Mouse (Mus musculus): ENCODE results near the gene Ascl2. TPM values are rescaled to one million over a fixed set of nuclear protein-coding genes. Genes with fewer than 3 reads are reported as not detected.
A peak's percentile ranks its signal among the peaks of the same experiment; 100 is the strongest.

Ascl2 gene
- polyA plus RNA-seq (2014; fragmentation: Nextera tagmentation; extraction: Ambion mirVana) = 0.12 and 0.49 TPM in 2 replicates

DNA sequence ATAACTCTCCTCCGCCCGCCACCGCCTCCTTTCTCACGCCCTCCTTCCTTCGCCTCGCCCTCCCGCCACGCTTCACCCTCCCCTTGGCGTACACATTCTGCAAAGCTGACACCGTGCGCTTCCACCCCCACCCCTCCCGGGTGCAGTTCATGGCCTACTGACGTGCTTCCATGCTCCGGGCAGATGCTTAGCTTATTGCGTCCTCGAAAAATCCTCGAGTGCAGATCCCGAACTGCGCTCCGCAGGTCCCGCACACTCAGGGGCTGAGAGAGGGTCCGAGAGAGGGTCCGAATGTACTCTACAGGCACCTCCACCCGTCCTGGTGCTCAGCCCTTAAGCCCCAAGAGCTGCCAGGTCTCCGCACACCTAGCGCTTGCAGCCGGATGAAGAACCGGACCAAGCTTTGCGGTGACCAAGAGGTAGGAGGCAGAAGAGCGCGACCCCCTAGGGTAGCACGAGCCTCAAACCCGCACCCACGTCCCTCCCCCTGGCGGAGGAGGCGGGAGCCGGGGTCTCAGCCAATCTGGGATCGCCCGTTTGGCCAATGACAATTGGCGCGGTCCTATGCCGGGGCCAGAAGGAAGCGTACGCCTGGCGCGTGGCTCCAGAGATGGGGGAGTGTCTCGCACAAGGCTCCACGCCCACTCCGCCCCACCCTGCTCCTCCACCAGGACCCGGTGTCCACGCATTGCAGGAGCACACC is at the start of gene Ascl2:
Gene Ascl2, minus strand, starts transcription at position 456 of the 703 bp plus-strand sequence.
- DNase-seq (ENCODE audit: low spot score) (peak; percentile 75), ATAC-seq (replicated peaks; ENCODE audit: low FRiP score) (peak; percentile 53)
- Histone ChIP-seq H3K36me3 (ENCODE audit: control insufficient read depth, insufficient read depth, low read length) (no peaks in the 10 kb centered on the region), H3K27ac (ENCODE audit: low read depth, low read length) (no peak within 1 kb of the TSS), H3K4me2 (ENCODE audit: low read depth, low read length, severe bottlenecking) (peak within 1 kb of the TSS; percentile 50), H3K9ac (ENCODE audit: low read length) (no peak within 1 kb of the TSS), H3K4me1 (replicated peaks; ENCODE audit: control insufficient read depth, insufficient read depth, low read length) (peaks cover 7% of the 10 kb centered on the region; the same call in 1 of the 2 replicates), H3K27me3 (ENCODE audit: control insufficient read depth, insufficient read depth, low read length) (peaks cover 67% of the 10 kb centered on the region), H3K9me3 (ENCODE audit: control insufficient read depth, low read length) (no peaks in the 10 kb centered on the region), H3K4me3 (ENCODE audit: low read depth, low read length) (peak within 1 kb of the TSS; percentile 19)
- WGBS = 2% methylated on average over 51 of the region's 51 CpGs

GRCm38 (mm10) chr7:143017181-143017580 is 48.1 kb upstream of the Ascl2 start:
- Histone ChIP-seq H3K36me3 (ENCODE audit: control insufficient read depth, insufficient read depth, low read length) (no peaks in the 10 kb centered on the region), H3K9ac (ENCODE audit: low read length) (no peak overlapping the region), H3K27me3 (ENCODE audit: control insufficient read depth, insufficient read depth, low read length) (no peaks in the 10 kb centered on the region), H3K9me3 (ENCODE audit: control insufficient read depth, low read length) (no peaks in the 10 kb centered on the region), H3K27ac (ENCODE audit: low read depth, low read length) (no peak overlapping the region), H3K4me2 (ENCODE audit: low read depth, low read length, severe bottlenecking) (no peak overlapping the region), H3K4me3 (ENCODE audit: low read depth, low read length) (no peak overlapping the region), H3K4me1 (replicated peaks; ENCODE audit: control insufficient read depth, insufficient read depth, low read length) (no peaks in the 10 kb centered on the region)
- ATAC-seq (replicated peaks; ENCODE audit: low FRiP score) (no peak), DNase-seq (ENCODE audit: low spot score) (no peak)
- WGBS = 69% methylated on average over 4 of the region's 4 CpGs

- DNase-seq (ENCODE audit: low spot score) (no peak), ATAC-seq (replicated peaks; ENCODE audit: low FRiP score) (no peak)
- no peaks in the 10 kb centered on the region for H3K9me3 ChIP-seq (ENCODE audit: control insufficient read depth, low read length)
- H3K36me3 ChIP-seq (ENCODE audit: control insufficient read depth, insufficient read depth, low read length) = no peaks in the 10 kb centered on the region
- no peak overlapping the region for H3K4me3 ChIP-seq (ENCODE audit: low read depth, low read length)
- H3K4me1 ChIP-seq (replicated peaks; ENCODE audit: control insufficient read depth, insufficient read depth, low read length) = no peaks in the 10 kb centered on the region
- H3K9ac ChIP-seq (ENCODE audit: low read length) = no peak overlapping the region
- 56% methylated on average over 9 of the region's 9 CpGs for WGBS
- H3K27ac ChIP-seq (ENCODE audit: low read depth, low read length) = no peak overlapping the region
- H3K4me2 ChIP-seq (ENCODE audit: low read depth, low read length, severe bottlenecking) = no peak overlapping the region
- H3K27me3 ChIP-seq (ENCODE audit: control insufficient read depth, insufficient read depth, low read length) = no peaks in the 10 kb centered on the region
These were observed 47.5 kb upstream of the Ascl2 start for GRCm38 (mm10) chr7:143016424-143017142.

DNA sequence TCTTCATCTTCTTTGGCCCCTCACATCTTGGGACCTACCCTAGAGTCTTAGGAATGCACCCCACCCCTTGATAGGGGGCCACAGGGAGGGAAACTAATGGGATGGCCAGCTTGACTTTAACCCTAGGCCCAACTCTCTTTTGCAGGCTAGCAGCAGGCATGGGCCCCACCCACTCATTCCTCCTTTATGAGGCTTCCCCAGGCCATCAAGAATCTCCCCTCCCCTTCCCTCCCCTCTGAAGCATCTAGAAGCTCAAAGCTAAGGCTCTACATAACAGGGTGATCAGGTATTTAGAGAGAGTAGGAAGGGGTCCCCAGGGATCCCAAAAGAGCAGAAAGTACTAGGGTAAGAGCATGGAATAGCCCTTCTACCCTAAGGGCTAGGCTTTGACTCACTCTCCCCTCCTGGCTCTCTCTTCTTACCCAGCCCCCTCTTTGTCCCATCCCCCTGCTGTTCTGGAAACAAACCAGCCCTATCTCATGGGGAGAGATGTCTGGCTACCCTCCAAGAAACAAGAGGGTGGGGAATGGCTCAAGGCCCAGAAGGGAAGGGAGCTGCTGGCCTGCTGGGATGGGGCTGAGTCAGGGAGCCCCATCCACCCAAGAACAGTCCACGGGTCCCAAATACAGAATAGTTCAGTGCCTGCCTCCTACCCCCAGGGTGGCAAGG is 46.8 kb upstream of the Ascl2 start:
- no peak overlapping the region for H3K4me2 ChIP-seq (ENCODE audit: low read depth, low read length, severe bottlenecking)
- ATAC-seq (replicated peaks; ENCODE audit: low FRiP score) (no peak), DNase-seq (ENCODE audit: low spot score) (no peak)
- H3K36me3 ChIP-seq (ENCODE audit: control insufficient read depth, insufficient read depth, low read length) = no peaks in the 10 kb centered on the region
- H3K27ac ChIP-seq (ENCODE audit: low read depth, low read length) = no peak overlapping the region
- no peak overlapping the region for H3K4me3 ChIP-seq (ENCODE audit: low read depth, low read length)
- H3K4me1 ChIP-seq (replicated peaks; ENCODE audit: control insufficient read depth, insufficient read depth, low read length) = no peaks in the 10 kb centered on the region
- no peaks in the 10 kb centered on the region for H3K9me3 ChIP-seq (ENCODE audit: control insufficient read depth, low read length)
- H3K27me3 ChIP-seq (ENCODE audit: control insufficient read depth, insufficient read depth, low read length) = no peaks in the 10 kb centered on the region
- no peak overlapping the region for H3K9ac ChIP-seq (ENCODE audit: low read length)
- WGBS = 9% methylated on average over 1 of the region's 1 CpGs

GRCm38 (mm10) chr7:143014862-143015659 is 46.0 kb upstream of the Ascl2 start:
- 87% methylated on average over 7 of the region's 7 CpGs for WGBS
- Histone ChIP-seq H3K27ac (ENCODE audit: low read depth, low read length) (no peak overlapping the region), H3K36me3 (ENCODE audit: control insufficient read depth, insufficient read depth, low read length) (no peaks in the 10 kb centered on the region), H3K4me3 (ENCODE audit: low read depth, low read length) (no peak overlapping the region), H3K4me2 (ENCODE audit: low read depth, low read length, severe bottlenecking) (no peak overlapping the region), H3K9ac (ENCODE audit: low read length) (no peak overlapping the region), H3K27me3 (ENCODE audit: control insufficient read depth, insufficient read depth, low read length) (no peaks in the 10 kb centered on the region), H3K4me1 (replicated peaks; ENCODE audit: control insufficient read depth, insufficient read depth, low read length) (no peaks in the 10 kb centered on the region), H3K9me3 (ENCODE audit: control insufficient read depth, low read length) (no peaks in the 10 kb centered on the region)
- DNase-seq (ENCODE audit: low spot score) = no peak
- no peak for ATAC-seq (replicated peaks; ENCODE audit: low FRiP score)

DNA sequence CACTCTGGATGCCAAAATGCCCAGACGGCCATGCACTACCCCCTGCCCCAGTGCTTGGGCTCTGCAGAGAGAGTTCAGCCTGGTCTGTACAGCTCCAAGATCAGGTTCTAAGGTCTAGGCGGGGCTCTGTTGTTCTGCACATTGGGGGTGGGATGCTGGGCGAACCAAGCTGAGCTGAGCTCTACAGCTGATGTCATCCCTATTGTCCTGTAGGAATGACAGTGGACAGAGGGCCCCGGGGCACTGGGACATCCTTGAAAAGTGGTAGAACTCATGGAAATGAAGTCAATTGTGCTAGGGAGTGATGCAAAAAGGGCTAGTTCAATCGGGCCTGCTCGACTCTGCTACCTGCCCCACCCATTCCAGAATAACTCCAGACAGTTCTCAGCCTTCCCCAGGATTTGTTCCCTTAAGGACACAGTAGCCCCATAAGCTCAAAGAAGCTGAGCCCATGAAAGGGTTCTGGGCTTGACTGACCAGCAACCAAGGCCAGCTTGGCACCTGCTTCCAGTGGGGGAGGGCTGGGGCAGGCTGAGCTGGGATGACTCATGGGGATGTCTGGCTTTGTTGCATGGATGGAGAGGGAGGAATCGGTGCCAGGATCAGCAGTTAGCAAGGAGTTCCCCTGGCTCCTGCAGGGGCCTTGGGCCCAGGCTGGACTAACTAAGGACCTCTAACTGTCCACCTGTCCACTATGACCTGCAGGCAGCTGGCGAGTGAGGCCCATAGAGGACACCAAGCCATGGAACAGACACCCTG is 44.5 kb upstream of the Ascl2 start:
- WGBS = 65% methylated on average over 8 of the region's 8 CpGs
- no peak overlapping the region for H3K4me2 ChIP-seq (ENCODE audit: low read depth, low read length, severe bottlenecking)
- no peak overlapping the region for H3K27ac ChIP-seq (ENCODE audit: low read depth, low read length)
- ATAC-seq (replicated peaks; ENCODE audit: low FRiP score) (no peak), DNase-seq (ENCODE audit: low spot score) (no peak)
- H3K4me3 ChIP-seq (ENCODE audit: low read depth, low read length) = no peak overlapping the region
- 0 out of 2 replicates have a peak, but pooled peaks cover 3% of the 10 kb centered on the region for H3K4me1 ChIP-seq (replicated peaks; ENCODE audit: control insufficient read depth, insufficient read depth, low read length)
- H3K36me3 ChIP-seq (ENCODE audit: control insufficient read depth, insufficient read depth, low read length) = no peaks in the 10 kb centered on the region
- H3K9ac ChIP-seq (ENCODE audit: low read length) = no peak overlapping the region
- H3K27me3 ChIP-seq (ENCODE audit: control insufficient read depth, insufficient read depth, low read length) = no peaks in the 10 kb centered on the region
- no peaks in the 10 kb centered on the region for H3K9me3 ChIP-seq (ENCODE audit: control insufficient read depth, low read length)

- no peaks in the 10 kb centered on the region for H3K9me3 ChIP-seq (ENCODE audit: control insufficient read depth, low read length)
- WGBS = 82% methylated on average over 5 of the region's 5 CpGs
- no peak for ATAC-seq (replicated peaks; ENCODE audit: low FRiP score)
These were observed 43.3 kb upstream of the Ascl2 start for GRCm38 (mm10) chr7:143012230-143012875.

More at GRCm38 (mm10) chr7:143012230-143012875, 43.3 kb upstream of the Ascl2 start:
- DNase-seq (ENCODE audit: low spot score) = no peak
- H3K9ac ChIP-seq (ENCODE audit: low read length) = no peak overlapping the region
- no peaks in the 10 kb centered on the region for H3K36me3 ChIP-seq (ENCODE audit: control insufficient read depth, insufficient read depth, low read length)
- H3K27me3 ChIP-seq (ENCODE audit: control insufficient read depth, insufficient read depth, low read length) = no peaks in the 10 kb centered on the region
- H3K4me3 ChIP-seq (ENCODE audit: low read depth, low read length) = no peak overlapping the region
- no peak overlapping the region for H3K4me2 ChIP-seq (ENCODE audit: low read depth, low read length, severe bottlenecking)
- H3K4me1 ChIP-seq (replicated peaks; ENCODE audit: control insufficient read depth, insufficient read depth, low read length) = 0 out of 2 replicates have a peak, but pooled peaks cover 4% of the 10 kb centered on the region
- H3K27ac ChIP-seq (ENCODE audit: low read depth, low read length) = no peak overlapping the region
